Mouse (Mus musculus) brain, adult 10 weeks (tissue): ENCODE measurements around the gene Sult2a5. TPM values are rescaled to one million over a fixed set of nuclear protein-coding genes. Genes with fewer than 3 reads are reported as not detected.

Source experiments
- polyA plus RNA-seq: library from polyadenylated mRNA; stranded (reverse); fragments of 350-450 nt; fragmentation: Illumina TruSeq; extraction: RNeasy Lipid Tissue Mini Kit (QIAGEN cat#74804); gene quantifications from one replicate; pipeline ENCODE4 v1.2.3, GENCODE M21; 2015; ENCODE audit warnings: low read depth, low replicate concordance

Sult2a5 gene
- not detected for polyA plus RNA-seq

GRCm38 (mm10) chr7:13623667-13624066 is at the start of gene Sult2a5:
Gene Sult2a5 (plus strand): TSS chr7:13623967.

Other genes starting within 250 kb of the Sult2a5 start
- gene Cabp5, start 225.8 kb upstream of the Sult2a5 start, polyA plus RNA-seq, result not detected
- gene Bsph1, start 173.1 kb upstream of the Sult2a5 start, polyA plus RNA-seq, result not detected
- not detected for gene Bsph2, start 52.9 kb upstream of the Sult2a5 start, polyA plus RNA-seq
- gene Sult2a2, start 109.5 kb downstream of the Sult2a5 start, polyA plus RNA-seq, result not detected
- gene Sult2a1, start 213.4 kb downstream of the Sult2a5 start, polyA plus RNA-seq, result not detected